Mouse (Mus musculus): ENCODE measurements around the gene Nfasc.

Gene Nfasc

GRCm38 (mm10) chr1:132540701-132541100 lies 200.9 kb downstream of the Nfasc start:
- no peak for DNase-seq (ENCODE audit: low spot score)

GRCm38 (mm10) chr1:132537736-132538135 lies 203.9 kb downstream of the Nfasc start:
- no peak for DNase-seq (ENCODE audit: low spot score)

- DNase-seq (ENCODE audit: low spot score), result no peak
Observed at GRCm38 (mm10) chr1:132536416-132536815, 205.2 kb downstream of the Nfasc start.

- DNase-seq (ENCODE audit: low spot score), result no peak
Observed at GRCm38 (mm10) chr1:132535541-132535940, 206.1 kb downstream of the Nfasc start.

- peak; percentile 16 for DNase-seq (ENCODE audit: low spot score)
Observed at GRCm38 (mm10) chr1:132533840-132534239, 207.8 kb downstream of the Nfasc start.

- no peak for DNase-seq (ENCODE audit: low spot score)
Observed at GRCm38 (mm10) chr1:132532521-132532920, 209.1 kb downstream of the Nfasc start.

GRCm38 (mm10) chr1:132530631-132531191 lies 210.9 kb downstream of the Nfasc start:
- DNase-seq (ENCODE audit: low spot score), result peak; percentile 37

GRCm38 (mm10) chr1:132528647-132529334 lies 212.8 kb downstream of the Nfasc start:
- no peak for DNase-seq (ENCODE audit: low spot score)

GRCm38 (mm10) chr1:132528071-132528470 lies 213.5 kb downstream of the Nfasc start:
- DNase-seq (ENCODE audit: low spot score), result no peak

GRCm38 (mm10) chr1:132525832-132526231 lies 215.8 kb downstream of the Nfasc start:
- DNase-seq (ENCODE audit: low spot score), result peak; percentile 82

- DNase-seq (ENCODE audit: low spot score), result peak; percentile 44
Observed at GRCm38 (mm10) chr1:132523920-132524319, 217.7 kb downstream of the Nfasc start.

GRCm38 (mm10) chr1:132523048-132523447 lies 218.5 kb downstream of the Nfasc start:
- DNase-seq (ENCODE audit: low spot score), result no peak

- DNase-seq (ENCODE audit: low spot score), result peak; percentile 65
Observed at GRCm38 (mm10) chr1:132520764-132521163, 220.8 kb downstream of the Nfasc start.

- DNase-seq (ENCODE audit: low spot score), result no peak
Observed at GRCm38 (mm10) chr1:132519734-132520133, 221.9 kb downstream of the Nfasc start.

GRCm38 (mm10) chr1:132518621-132519020 lies 223.0 kb downstream of the Nfasc start:
- no peak for DNase-seq (ENCODE audit: low spot score)

- no peak for DNase-seq (ENCODE audit: low spot score)
Observed at GRCm38 (mm10) chr1:132516776-132517175, 224.8 kb downstream of the Nfasc start.

- no peak for DNase-seq (ENCODE audit: low spot score)
Observed at GRCm38 (mm10) chr1:132515339-132515738, 226.3 kb downstream of the Nfasc start.

Measured in embryo, embryonic 10 days (tissue).